In the genomic region with DNA sequence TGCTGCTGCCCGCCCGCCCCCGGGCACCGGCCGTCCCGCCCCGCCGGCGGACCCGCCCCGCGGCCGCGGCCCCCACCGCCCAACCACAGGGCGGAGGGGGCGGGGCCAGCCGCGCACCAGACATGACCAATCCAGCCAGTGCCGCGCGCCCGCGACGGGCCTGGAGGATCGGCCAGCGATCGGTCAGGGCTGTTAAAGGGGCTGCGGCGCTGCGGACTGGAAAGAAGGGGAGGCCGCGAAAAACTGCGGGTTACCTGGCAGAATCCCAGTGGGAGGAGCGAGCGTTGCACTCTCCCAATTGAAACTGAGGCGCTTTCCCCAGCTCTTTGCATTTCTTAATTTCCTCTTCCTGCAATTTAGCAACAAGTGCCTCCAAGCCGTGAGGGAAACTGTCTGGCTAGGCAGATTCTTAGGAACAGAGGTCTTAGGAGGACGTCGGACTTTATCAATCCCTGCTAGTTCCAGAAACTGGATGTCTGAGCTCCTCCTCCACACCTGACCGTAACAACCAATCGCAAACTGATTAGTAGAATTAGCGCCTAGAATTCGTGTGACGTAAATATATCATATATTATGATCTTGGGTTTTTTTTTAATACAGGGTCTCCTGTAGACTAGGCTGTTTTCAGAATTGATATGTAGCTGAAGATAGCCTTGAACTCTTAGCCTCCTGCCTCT, we compare ENCODE assay signal across 8 mouse cellular contexts. TPM values are rescaled to one million over a fixed set of nuclear protein-coding genes. Genes with fewer than 3 reads are reported as not detected.
DNase-seq lines count a peak whose midpoint lies in the region; ATAC-seq lines count a peak whose summit lies in the region.

A gene (minus strand): TSS at position 463 of the 677 bp plus-strand sequence.

- peak within 1 kb of the TSS; percentile 87 for H3K4me2 ChIP-seq in hindbrain, embryonic 12.5 days (replicated peaks)

- H3K27me3 ChIP-seq in hindbrain, embryonic 12.5 days: 0 out of 2 replicates have a peak, but pooled peaks cover 6% of the 10 kb centered on the region

- no peaks in the 10 kb centered on the region for H3K9me3 ChIP-seq in hindbrain, embryonic 12.5 days (replicated peaks)

- H3K36me3 ChIP-seq in hindbrain, embryonic 12.5 days: no peaks in the 10 kb centered on the region

- DNase-seq in Muller cell, postnatal 12 days (ENCODE audit: inconsistent ontology term): peak; percentile 99
- DNase-seq in cerebellum, adult 9-11 months: peak; percentile 99
- peak; percentile 94 to 96 for DNase-seq in frontal cortex, postnatal 10 days (ENCODE audit: low spot score in 2 of 2)
- DNase-seq in layer of hippocampus, postnatal 14 days (ENCODE audit: low spot score in 2 of 2): peak; percentile 93 to 98
- peak; percentile 97 for DNase-seq in lung, postnatal 14 days
- DNase-seq in retina, adult 2 months (ENCODE audit: low read depth, low spot score): peak; percentile 73
- DNase-seq in thymus, postnatal 4 days: peak; percentile 96

- H3K27ac ChIP-seq in hindbrain, embryonic 12.5 days: peak within 1 kb of the TSS; percentile 80

- WGBS in hindbrain, embryonic 12.5 days: 0% methylated on average over 41 of the region's 45 CpGs

- H3K9ac ChIP-seq in hindbrain, embryonic 12.5 days: peak within 1 kb of the TSS; percentile 97

- peak within 1 kb of the TSS; percentile 96 for H3K4me3 ChIP-seq in hindbrain, embryonic 12.5 days

- peak; percentile 97 for ATAC-seq in hindbrain, embryonic 12.5 days (ENCODE audit: low FRiP score)

- peaks cover 12% of the 10 kb centered on the region for H3K4me1 ChIP-seq in hindbrain, embryonic 12.5 days

RNA-seq across cellular contexts. Expression of the gene that starts here (rescaled TPM):
- polyA plus RNA-seq in hindbrain, embryonic 12.5 days (2016; fragmentation: Nextera tagmentation; extraction: Ambion mirVana): 13.3 and 15.5 TPM in 2 replicates
- total RNA-seq in layer of hippocampus, postnatal 14 days (2021): 100 to 1,000 TPM; 105 to 120 TPM

Comparison
In these comparisons a context has a peak if more than half of its experiments do, and no peak if none do; other contexts are left out.
1. Peak in every context shown above with its lines: DNase-seq, ATAC-seq, H3K4me3 ChIP-seq and H3K27ac ChIP-seq.